Mouse (Mus musculus) C2C12 (cell line): ENCODE measurements at regions not wholly inside any gene's neighbourhood (a gene's known extent, or its start where the extent isn't known, plus 50 kb on each side); places are given as distances from the start of the nearest gene placed in this dataset.

Experiments
- H3K27me3 ChIP-seq: one replicate; pipeline ENCODE4 v1.6.1; 2011; ENCODE audit not compliant: control insufficient read depth, insufficient read depth, insufficient read length
- H3K36me3 ChIP-seq: one replicate; pipeline ENCODE4 v1.6.1; 2011; ENCODE audit not compliant: control insufficient read depth, insufficient read depth
- H3K4me3 ChIP-seq: one replicate; pipeline ENCODE4 v1.5.1; 2011; ENCODE audit warnings: mild to moderate bottlenecking, control low read depth; ENCODE audit not compliant: poor library complexity, insufficient read depth, severe bottlenecking
- H3K79me2 ChIP-seq: one replicate; pipeline ENCODE4 v1.6.1; 2011; ENCODE audit not compliant: control insufficient read depth, insufficient read depth
- H3K79me3 ChIP-seq: one replicate; pipeline ENCODE4 v1.6.1; 2011; ENCODE audit warnings: low read depth, control low read depth
- H3ac ChIP-seq: one replicate; pipeline ENCODE3; 2011; ENCODE audit warnings: low read depth; ENCODE audit not compliant: control insufficient read depth, insufficient read length
- CEBPB ChIP-seq: IDR thresholded peaks from one replicate; pipeline ENCODE4 v1.6.1; 2011; ENCODE audit warnings: low read depth, mild to moderate bottlenecking, control low read depth, moderate library complexity
- CTCF ChIP-seq: IDR thresholded peaks from one replicate; pipeline ENCODE4 v1.5.1; 2011; ENCODE audit not compliant: control insufficient read depth, insufficient read depth, insufficient read length
- FOSL1 ChIP-seq: IDR thresholded peaks from one replicate; pipeline ENCODE4 v1.8.0; 2011; ENCODE audit warnings: mild to moderate bottlenecking, low read length; ENCODE audit not compliant: poor library complexity, insufficient read depth, severe bottlenecking
- MAX ChIP-seq: IDR thresholded peaks from one replicate; pipeline ENCODE4 v1.6.1; 2011; ENCODE audit warnings: mild to moderate bottlenecking, control low read depth
- MYOD1 ChIP-seq: IDR thresholded peaks from one replicate; pipeline ENCODE4 v1.6.1; 2011; ENCODE audit warnings: low read depth; ENCODE audit not compliant: control insufficient read depth, insufficient read length
- MYOG ChIP-seq: IDR thresholded peaks from one replicate; pipeline ENCODE4 v1.6.1; 2011; ENCODE audit not compliant: control insufficient read depth, insufficient read length; ENCODE audit errors: extremely low read depth
- USF1 ChIP-seq: IDR thresholded peaks from one replicate; pipeline ENCODE4 v1.6.1; 2011; ENCODE audit warnings: low read depth, mild to moderate bottlenecking, control low read depth, moderate library complexity

DNA sequence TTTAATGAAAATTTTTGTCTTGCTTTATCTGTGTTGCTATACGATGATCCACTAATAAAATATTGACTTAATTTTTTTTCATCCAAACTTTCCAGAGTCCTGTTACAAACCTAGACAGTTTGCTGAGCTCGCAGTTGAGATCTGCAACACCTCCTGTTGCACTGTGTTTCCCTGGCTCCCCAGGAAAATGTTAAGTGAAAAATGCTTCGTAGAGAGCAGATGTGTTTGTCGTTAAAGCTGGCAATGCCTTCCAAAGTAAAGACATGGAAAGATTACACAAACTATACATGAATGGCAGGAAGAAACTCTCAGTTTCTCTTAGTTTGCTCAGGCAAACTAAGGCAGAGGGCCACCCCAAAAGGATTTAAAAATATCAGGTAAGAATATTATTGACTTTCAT, 389.9 kb downstream of the Klf5 start:
- H3K79me2 ChIP-seq: no peaks in the 10 kb centered on the region
- H3K36me3 ChIP-seq: no peaks in the 10 kb centered on the region
- H3K27me3 ChIP-seq: no peaks in the 10 kb centered on the region
- no peak overlapping the region for H3ac ChIP-seq
- H3K79me3 ChIP-seq: no peaks in the 10 kb centered on the region
- TF ChIP-seq CEBPB (no peak), MYOG (no peak), MYOD1 (no peak), MAX (no peak), CTCF (no peak), FOSL1 (no peak)
- no peak overlapping the region for H3K4me3 ChIP-seq

DNA sequence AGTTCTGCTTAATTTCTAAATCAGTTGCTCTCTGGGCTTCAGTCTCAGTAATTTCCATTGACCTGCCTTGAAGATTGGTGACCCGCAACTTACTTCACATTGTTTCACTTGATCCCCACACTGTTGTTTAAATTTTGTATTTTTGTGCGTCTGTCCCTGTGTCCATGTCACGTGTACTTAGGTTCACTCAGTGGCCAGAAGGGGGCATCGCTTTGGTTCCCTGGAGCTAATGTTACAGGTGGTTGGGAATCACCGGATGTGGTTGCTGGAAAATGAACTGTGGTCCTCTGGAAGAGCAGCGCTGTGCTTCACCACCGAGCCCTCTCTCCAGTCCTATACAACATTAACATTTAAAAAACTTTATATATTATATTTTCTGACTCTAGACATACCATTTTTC, 397.8 kb downstream of the Klf5 start:
- TF ChIP-seq MYOD1 (no peak), CTCF (no peak)
- no peak overlapping the region for H3K4me3 ChIP-seq
- H3K79me3 ChIP-seq: no peaks in the 10 kb centered on the region
- H3K27me3 ChIP-seq: no peaks in the 10 kb centered on the region
- no peak overlapping the region for H3ac ChIP-seq
- H3K79me2 ChIP-seq: no peaks in the 10 kb centered on the region
- H3K36me3 ChIP-seq: no peaks in the 10 kb centered on the region

DNA sequence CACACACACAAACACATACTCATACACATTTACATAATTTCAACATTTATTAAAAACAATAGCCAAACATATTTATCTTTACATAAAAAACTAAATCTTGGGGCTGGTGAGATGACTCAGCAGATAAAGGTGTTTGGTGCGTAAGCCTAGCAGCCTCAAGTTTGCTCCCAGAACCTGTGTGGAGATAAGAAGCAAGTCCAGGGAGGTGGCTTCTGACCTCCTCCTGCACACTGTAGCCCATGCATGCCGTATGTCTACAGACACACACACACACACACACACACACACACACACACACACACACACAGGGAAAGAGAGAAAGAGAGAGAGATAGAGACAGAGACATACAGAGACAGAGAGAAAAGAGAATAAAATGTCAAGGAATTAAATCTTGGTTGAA, 401.1 kb downstream of the Klf5 start:
- Histone ChIP-seq H3K79me2 (no peaks in the 10 kb centered on the region), H3K4me3 (no peak overlapping the region), H3ac (no peak overlapping the region), H3K36me3 (no peaks in the 10 kb centered on the region), H3K27me3 (no peaks in the 10 kb centered on the region), H3K79me3 (no peaks in the 10 kb centered on the region)
- TF ChIP-seq MYOD1 (no peak), FOSL1 (no peak), CTCF (no peak), USF1 (no peak), CEBPB (no peak), MYOG (no peak), MAX (no peak)

DNA sequence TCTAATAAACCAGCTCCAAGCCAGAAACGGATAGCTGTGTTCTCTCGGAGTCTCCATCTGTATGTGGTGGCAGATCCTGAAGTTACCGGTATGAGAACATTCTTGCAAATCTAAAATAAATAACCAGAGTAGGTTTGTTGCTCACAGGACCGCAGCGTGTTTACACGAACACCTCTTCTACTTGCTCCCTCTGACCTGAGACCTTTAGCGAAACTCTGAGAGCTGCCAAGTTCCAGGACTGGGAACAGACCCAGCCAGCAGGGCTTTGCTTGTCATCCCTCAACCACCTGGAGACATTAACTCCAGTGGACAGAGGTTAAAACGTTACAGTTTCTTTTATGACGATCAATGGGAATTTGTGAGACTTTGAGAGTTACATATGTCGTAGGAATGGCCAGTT, 407.5 kb downstream of the Klf5 start:
- no peaks in the 10 kb centered on the region for H3K79me3 ChIP-seq
- H3K79me2 ChIP-seq: no peaks in the 10 kb centered on the region
- H3K36me3 ChIP-seq: no peaks in the 10 kb centered on the region
- H3K27me3 ChIP-seq: no peaks in the 10 kb centered on the region
- no peak overlapping the region for H3K4me3 ChIP-seq
- TF ChIP-seq USF1 (no peak), CEBPB (no peak), MAX (no peak), MYOD1 (no peak), FOSL1 (no peak), CTCF (no peak), MYOG (no peak)
- H3ac ChIP-seq: no peak overlapping the region

DNA sequence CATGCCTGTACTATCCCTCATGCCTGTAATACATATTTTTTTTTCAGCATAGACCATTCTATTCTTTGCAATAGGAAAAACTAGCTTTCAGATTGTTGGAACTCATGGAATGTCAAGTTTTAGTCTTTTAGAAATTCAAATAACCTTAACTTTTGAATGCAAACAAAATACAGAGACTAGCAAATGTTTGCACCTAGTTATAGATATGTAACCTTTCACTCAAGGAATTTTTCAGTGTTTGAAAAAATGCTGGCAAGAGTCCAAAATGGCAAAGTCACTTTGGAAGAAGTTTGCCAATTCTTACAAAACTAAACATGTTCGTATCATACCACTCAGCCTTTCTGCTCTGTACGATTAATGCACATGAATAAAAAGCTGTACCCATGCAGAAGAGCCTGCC, 409.6 kb downstream of the Klf5 start:
- Histone ChIP-seq H3K27me3 (no peaks in the 10 kb centered on the region), H3K4me3 (no peak overlapping the region), H3K36me3 (no peaks in the 10 kb centered on the region), H3ac (no peak overlapping the region), H3K79me3 (no peaks in the 10 kb centered on the region), H3K79me2 (no peaks in the 10 kb centered on the region)
- TF ChIP-seq MYOD1 (no peak), CTCF (no peak), MYOG (no peak), FOSL1 (no peak), USF1 (no peak), MAX (no peak), CEBPB (no peak)

DNA sequence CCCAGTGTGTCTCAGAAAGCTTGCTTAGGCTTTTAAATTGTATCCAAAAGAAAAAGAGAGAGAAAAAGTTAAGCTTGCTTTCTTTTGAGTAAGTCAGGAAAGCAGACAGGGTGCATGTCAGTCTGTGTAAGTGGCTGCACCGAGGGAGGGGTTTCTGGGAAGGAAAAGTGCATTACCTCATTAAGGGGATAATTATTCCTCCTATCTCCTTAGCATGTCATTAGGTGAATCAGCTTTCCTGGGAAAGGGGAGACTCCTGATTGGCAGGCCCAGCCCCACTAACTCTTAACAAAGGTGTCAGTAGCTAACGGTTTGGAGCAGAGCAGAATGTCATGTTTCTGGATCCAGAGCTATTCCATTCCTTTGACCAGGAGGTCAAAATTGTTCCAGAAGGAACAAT, 411.3 kb downstream of the Klf5 start:
- no peaks in the 10 kb centered on the region for H3K27me3 ChIP-seq
- no peak for TF ChIP-seq MYOD1
- no peak for TF ChIP-seq FOSL1
- no peak for TF ChIP-seq CTCF
- no peak for TF ChIP-seq MAX
- TF ChIP-seq CEBPB: no peak
- no peak for TF ChIP-seq USF1
- TF ChIP-seq MYOG: no peak
- H3ac ChIP-seq: no peak overlapping the region
- no peak overlapping the region for H3K4me3 ChIP-seq
- H3K79me3 ChIP-seq: no peaks in the 10 kb centered on the region
- no peaks in the 10 kb centered on the region for H3K79me2 ChIP-seq
- H3K36me3 ChIP-seq: no peaks in the 10 kb centered on the region
